Mouse (Mus musculus) spleen, postnatal 10 days (tissue): Measurements from ENCODE around the gene Slc17a7.

Source experiments
- DNase-seq, 2 experiments: peaks; one replicate each; pipeline ENCODE4 v3.0.0; 2021 to 2022; ENCODE audit warnings: low spot score in 2 of 2

Slc17a7 gene

DNA sequence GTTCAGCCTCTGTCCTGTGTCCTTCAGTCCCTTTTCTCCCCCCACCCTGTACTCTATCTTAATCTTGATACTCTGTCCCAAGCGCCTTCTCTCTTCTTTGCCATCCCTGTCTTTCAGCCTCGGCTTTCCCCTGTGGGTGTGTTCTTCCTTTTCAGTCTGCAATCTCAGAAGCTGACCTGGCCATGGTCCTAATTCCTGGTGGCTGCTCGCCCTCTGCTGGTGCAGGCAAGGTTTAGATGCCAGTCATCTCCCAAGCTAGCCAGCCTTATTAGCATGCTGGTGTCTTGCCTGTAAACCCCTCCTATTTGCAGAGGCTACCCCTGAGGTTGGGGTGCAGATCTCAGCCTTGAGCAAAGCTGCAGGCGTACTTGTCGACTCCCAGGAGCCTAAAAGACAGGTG, 34.7 kb downstream of the Slc17a7 start:
- DNase-seq, result peak in 1 of 2 experiments; percentile 68

DNA sequence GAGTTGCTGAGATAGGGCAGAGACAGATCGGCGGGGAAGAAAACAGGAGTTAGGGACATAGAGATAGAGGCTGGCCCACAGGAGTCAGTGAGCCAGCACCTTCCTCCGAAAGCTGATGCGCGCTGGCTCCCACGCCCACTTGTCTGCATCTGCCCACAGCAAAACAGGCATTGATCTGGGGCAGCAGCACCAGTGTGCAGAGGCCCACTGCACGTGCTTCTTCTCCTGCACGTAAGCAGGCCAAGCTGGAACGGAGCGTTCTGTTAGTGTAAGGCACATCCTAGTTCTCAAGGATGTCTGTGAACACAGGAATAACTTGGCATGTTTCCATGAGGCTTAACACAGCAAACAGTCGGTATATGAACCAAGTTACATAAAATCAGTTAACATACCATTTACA, 35.2 kb downstream of the Slc17a7 start:
- no peak for DNase-seq

DNA sequence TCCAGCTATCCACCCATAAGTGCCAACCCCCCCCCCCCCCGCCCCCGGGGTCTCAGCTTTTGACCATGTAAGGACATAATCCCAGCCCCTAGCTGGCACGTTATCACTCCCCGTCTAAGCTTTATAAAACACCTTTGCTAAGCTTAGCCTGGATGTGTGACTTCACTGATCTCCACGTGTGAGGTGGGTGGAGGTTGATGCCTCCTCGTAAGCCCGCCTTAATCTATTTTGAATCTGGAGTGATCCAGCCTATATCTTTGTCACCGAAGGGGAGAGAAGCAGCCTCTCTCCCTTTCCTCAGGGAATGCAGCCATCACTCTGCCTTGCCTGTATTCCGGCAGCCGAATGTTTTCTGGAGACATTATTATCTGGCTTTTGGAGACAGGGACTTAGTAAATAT, 38.9 kb downstream of the Slc17a7 start:
- no peak for DNase-seq

DNA sequence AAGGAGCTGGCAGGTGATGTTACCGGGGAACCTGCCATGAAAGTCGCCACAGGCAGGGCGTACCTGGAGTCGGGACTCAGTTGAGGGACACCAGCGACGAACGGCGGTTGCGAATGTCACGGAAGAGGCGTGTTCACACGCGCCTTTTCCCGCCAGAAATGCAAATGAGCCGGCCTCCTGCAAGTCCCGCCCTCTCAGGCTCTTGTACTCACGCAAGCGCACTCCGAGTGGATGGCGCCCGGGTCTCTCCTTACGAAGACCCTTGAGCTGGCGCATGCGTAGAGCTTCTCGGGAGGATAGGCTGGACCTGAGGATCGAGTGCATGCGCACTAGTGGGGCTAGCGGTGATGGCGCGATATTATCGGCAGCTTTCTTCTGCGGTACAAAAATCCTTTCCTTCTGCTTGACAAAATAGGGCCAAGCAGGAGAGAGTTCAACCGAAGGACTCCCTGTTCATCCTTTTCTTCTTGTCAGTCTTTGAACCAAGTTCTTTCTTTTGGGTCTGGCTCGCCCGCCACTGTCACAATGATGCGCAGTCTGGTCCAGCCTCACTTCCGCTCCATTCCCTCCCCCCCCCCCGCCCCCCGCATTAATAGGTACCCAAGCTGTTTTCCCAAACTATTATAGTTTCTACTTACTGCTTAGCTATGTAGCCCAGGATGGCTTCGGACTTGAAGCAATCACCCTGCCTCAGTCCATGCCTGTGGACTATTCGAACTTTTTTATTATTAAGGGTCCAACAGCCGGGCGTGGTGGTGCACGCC, 40.8 kb downstream of the Slc17a7 start, which contains the start of gene Ccdc155:
Gene Ccdc155, minus strand, starts transcription at position 513 of the 764 bp plus-strand sequence.
- peak; percentile 63 to 88 for DNase-seq

DNA sequence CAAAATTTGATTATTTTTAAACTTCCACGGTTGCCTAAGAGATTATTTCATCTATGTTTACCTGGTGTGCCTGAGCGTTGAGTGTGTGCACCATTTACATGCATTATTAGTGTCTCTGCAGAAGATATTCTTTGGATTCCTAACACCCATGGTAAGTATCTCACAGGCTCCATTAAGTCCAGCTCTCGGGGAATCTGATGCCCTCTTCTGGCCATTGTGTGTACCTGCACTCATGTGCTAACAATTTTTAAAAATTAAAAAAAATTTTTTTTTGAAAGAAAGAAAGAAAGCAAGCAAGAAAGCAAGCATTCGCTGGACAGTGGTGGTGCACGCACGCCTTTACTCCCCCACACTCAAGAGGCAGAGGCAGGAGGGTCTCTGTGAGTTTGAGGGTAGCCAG, 44.5 kb downstream of the Slc17a7 start:
- DNase-seq, result no peak

- no peak for DNase-seq
These were observed 47.3 kb downstream of the Slc17a7 start for GRCm38 (mm10) chr7:45211070-45211469.

- DNase-seq, result peak in 1 of 2 experiments; percentile 52
These were observed 48.1 kb downstream of the Slc17a7 start, which contains the start of gene Dkkl1 for GRCm38 (mm10) chr7:45211851-45212251. Gene Dkkl1, minus strand, starts transcription at chr7:45212147.

- no peak for DNase-seq
These were observed 48.6 kb downstream of the Slc17a7 start for GRCm38 (mm10) chr7:45212356-45212755.

- DNase-seq, result no peak
These were observed 50.0 kb downstream of the Slc17a7 start for GRCm38 (mm10) chr7:45213708-45214107.

- DNase-seq, result no peak
These were observed 52.1 kb downstream of the Slc17a7 start, which contains the start of gene Tead2 for GRCm38 (mm10) chr7:45215673-45216441. Gene Tead2, plus strand, starts transcription at chr7:45215753.

DNA sequence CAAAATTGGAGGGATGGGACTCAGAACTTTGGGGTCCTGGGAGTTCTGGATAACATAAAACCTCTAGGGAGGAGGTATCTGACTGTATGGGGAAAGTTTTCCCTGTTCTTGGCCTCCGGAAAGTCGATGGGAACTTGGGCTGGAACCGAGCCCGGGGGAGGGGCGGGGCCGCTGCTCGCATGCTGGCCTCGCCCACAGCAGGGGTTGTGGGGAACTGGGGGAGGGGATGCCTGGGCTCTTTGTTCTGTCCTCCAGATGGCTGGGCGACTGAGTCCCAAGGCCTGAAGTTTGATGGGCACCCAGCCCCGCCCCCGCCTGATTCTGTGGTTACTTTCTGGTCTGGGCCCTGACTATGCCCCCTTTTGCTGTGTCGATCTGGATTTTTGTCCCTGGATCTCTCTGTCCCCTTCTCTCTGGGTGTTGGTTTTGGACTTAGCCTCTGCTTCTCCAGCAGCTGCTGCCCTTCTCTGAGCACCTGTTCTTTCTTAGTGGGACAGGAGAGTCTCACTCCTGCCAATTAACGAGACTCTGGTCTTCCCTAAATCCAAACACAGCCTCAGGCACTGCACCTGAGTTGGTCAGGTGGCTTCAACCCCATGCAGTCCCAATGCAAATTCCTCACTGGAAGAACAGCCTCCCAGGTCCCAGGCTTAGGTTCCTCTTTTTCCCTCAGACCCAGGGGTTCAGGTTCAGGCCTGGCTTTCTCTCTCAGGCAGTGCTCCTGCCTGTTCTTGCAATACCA, 52.9 kb downstream of the Slc17a7 start:
- peak in 1 of 2 experiments; percentile 31 for DNase-seq

- no peak for DNase-seq
These were observed 57.9 kb downstream of the Slc17a7 start for GRCm38 (mm10) chr7:45221680-45222079.

DNA sequence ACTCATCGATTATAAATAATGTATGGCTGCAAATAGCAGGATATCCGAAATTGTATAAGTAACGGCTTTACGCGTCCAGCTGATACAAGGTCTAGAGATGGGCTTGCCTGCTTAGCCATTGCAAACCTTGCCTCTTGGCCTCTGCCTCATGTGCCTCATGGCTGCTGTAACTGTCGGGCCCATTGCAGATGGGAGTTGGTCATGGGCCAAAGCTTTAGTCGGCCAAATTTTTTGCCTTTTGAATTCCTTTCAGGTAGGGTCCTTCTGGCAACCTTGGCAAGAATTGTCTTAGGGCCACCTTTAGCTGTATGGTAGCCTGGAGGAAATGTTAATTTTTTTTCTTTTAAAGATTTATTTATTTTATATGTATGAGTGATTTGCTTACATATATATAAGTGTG, 61.1 kb downstream of the Slc17a7 start:
- no peak for DNase-seq
